Mouse (Mus musculus): Measurements from ENCODE around the gene Epm2a. TPM values are rescaled to one million over a fixed set of nuclear protein-coding genes. Genes with fewer than 3 reads are reported as not detected.

The Epm2a gene
- polyA plus RNA-seq, 1 experiment from 2014 or later = 0.76 TPM

- no peaks in the 10 kb centered on the region for H3K27me3 ChIP-seq (ENCODE audit: control insufficient read depth, insufficient read depth, low read length)
- WGBS = 77% methylated on average over 2 of the region's 2 CpGs
- ATAC-seq (ENCODE audit: low FRiP score, low TSS enrichment) = no peak
These were observed 38.1 kb downstream of the Epm2a start for GRCm38 (mm10) chr10:11381302-11381701.

GRCm38 (mm10) chr10:11410926-11411325 is 67.7 kb downstream of the Epm2a start:
- Histone ChIP-seq H3K36me3 (ENCODE audit: control insufficient read depth, insufficient read depth, low read length) (no peaks in the 10 kb centered on the region), H3K4me1 (ENCODE audit: control insufficient read depth, insufficient read depth, low read length) (no peaks in the 10 kb centered on the region), H3K9ac (ENCODE audit: low read depth, low read length) (no peak overlapping the region), H3K4me3 (ENCODE audit: low read length) (no peak overlapping the region), H3K4me2 (replicated peaks; ENCODE audit: low read depth, low read length) (no peak overlapping the region), H3K27me3 (ENCODE audit: control insufficient read depth, insufficient read depth, low read length) (no peaks in the 10 kb centered on the region), H3K27ac (ENCODE audit: low read depth, low read length) (no peak overlapping the region), H3K9me3 (ENCODE audit: control insufficient read depth, low read length) (no peaks in the 10 kb centered on the region)
- ATAC-seq (ENCODE audit: low FRiP score, low TSS enrichment) = no peak
- whole genome bisulfite sequencing = 86% methylated on average over 5 of the region's 5 CpGs

More at GRCm38 (mm10) chr10:11381302-11381701, 38.1 kb downstream of the Epm2a start:
- Histone ChIP-seq H3K9me3 (ENCODE audit: control insufficient read depth, low read length) (no peaks in the 10 kb centered on the region), H3K27ac (ENCODE audit: low read depth, low read length) (no peak overlapping the region), H3K4me1 (ENCODE audit: control insufficient read depth, insufficient read depth, low read length) (no peaks in the 10 kb centered on the region), H3K4me2 (replicated peaks; ENCODE audit: low read depth, low read length) (no peak overlapping the region), H3K4me3 (ENCODE audit: low read length) (no peak overlapping the region), H3K36me3 (ENCODE audit: control insufficient read depth, insufficient read depth, low read length) (no peaks in the 10 kb centered on the region), H3K9ac (ENCODE audit: low read depth, low read length) (no peak overlapping the region)

GRCm38 (mm10) chr10:11420071-11420470 is 76.9 kb downstream of the Epm2a start:
- Histone ChIP-seq H3K36me3 (ENCODE audit: control insufficient read depth, insufficient read depth, low read length) (no peaks in the 10 kb centered on the region), H3K27ac (ENCODE audit: low read depth, low read length) (no peak overlapping the region), H3K27me3 (ENCODE audit: control insufficient read depth, insufficient read depth, low read length) (no peaks in the 10 kb centered on the region), H3K4me2 (replicated peaks; ENCODE audit: low read depth, low read length) (no peak overlapping the region), H3K4me3 (ENCODE audit: low read length) (no peak overlapping the region), H3K9me3 (ENCODE audit: control insufficient read depth, low read length) (no peaks in the 10 kb centered on the region), H3K9ac (ENCODE audit: low read depth, low read length) (no peak overlapping the region), H3K4me1 (ENCODE audit: control insufficient read depth, insufficient read depth, low read length) (no peaks in the 10 kb centered on the region)
- 93% methylated on average over 3 of the region's 3 CpGs for WGBS
- ATAC-seq (ENCODE audit: low FRiP score, low TSS enrichment) = no peak

- H3K36me3 ChIP-seq (ENCODE audit: control insufficient read depth, insufficient read depth, low read length) = no peaks in the 10 kb centered on the region
- no peak overlapping the region for H3K4me2 ChIP-seq (replicated peaks; ENCODE audit: low read depth, low read length)
- WGBS = 86% methylated on average over 12 of the region's 12 CpGs
- H3K4me3 ChIP-seq (ENCODE audit: low read length) = no peak overlapping the region
- no peak overlapping the region for H3K9ac ChIP-seq (ENCODE audit: low read depth, low read length)
- no peak for ATAC-seq (ENCODE audit: low FRiP score, low TSS enrichment)
- no peaks in the 10 kb centered on the region for H3K4me1 ChIP-seq (ENCODE audit: control insufficient read depth, insufficient read depth, low read length)
- no peaks in the 10 kb centered on the region for H3K9me3 ChIP-seq (ENCODE audit: control insufficient read depth, low read length)
- no peak overlapping the region for H3K27ac ChIP-seq (ENCODE audit: low read depth, low read length)
- no peaks in the 10 kb centered on the region for H3K27me3 ChIP-seq (ENCODE audit: control insufficient read depth, insufficient read depth, low read length)
These were observed 86.0 kb downstream of the Epm2a start for GRCm38 (mm10) chr10:11429059-11429812.

- no peak overlapping the region for H3K4me3 ChIP-seq (ENCODE audit: low read length)
- H3K4me1 ChIP-seq (ENCODE audit: control insufficient read depth, insufficient read depth, low read length) = no peaks in the 10 kb centered on the region
- no peaks in the 10 kb centered on the region for H3K9me3 ChIP-seq (ENCODE audit: control insufficient read depth, low read length)
- WGBS = 79% methylated on average over 1 of the region's 1 CpGs
- no peaks in the 10 kb centered on the region for H3K27me3 ChIP-seq (ENCODE audit: control insufficient read depth, insufficient read depth, low read length)
- H3K27ac ChIP-seq (ENCODE audit: low read depth, low read length) = no peak overlapping the region
- H3K9ac ChIP-seq (ENCODE audit: low read depth, low read length) = no peak overlapping the region
- no peak overlapping the region for H3K4me2 ChIP-seq (replicated peaks; ENCODE audit: low read depth, low read length)
- H3K36me3 ChIP-seq (ENCODE audit: control insufficient read depth, insufficient read depth, low read length) = no peaks in the 10 kb centered on the region
- ATAC-seq (ENCODE audit: low FRiP score, low TSS enrichment) = no peak
These were observed 93.8 kb downstream of the Epm2a start for GRCm38 (mm10) chr10:11436961-11437360.

- H3K36me3 ChIP-seq (ENCODE audit: control insufficient read depth, insufficient read depth, low read length) = no peaks in the 10 kb centered on the region
- H3K4me2 ChIP-seq (replicated peaks; ENCODE audit: low read depth, low read length) = no peak overlapping the region
- H3K27me3 ChIP-seq (ENCODE audit: control insufficient read depth, insufficient read depth, low read length) = no peaks in the 10 kb centered on the region
- no peak for ATAC-seq (ENCODE audit: low FRiP score, low TSS enrichment)
- WGBS = 91% methylated on average over 10 of the region's 10 CpGs
- H3K4me3 ChIP-seq (ENCODE audit: low read length) = no peak overlapping the region
- H3K27ac ChIP-seq (ENCODE audit: low read depth, low read length) = no peak overlapping the region
- H3K4me1 ChIP-seq (ENCODE audit: control insufficient read depth, insufficient read depth, low read length) = no peaks in the 10 kb centered on the region
- H3K9ac ChIP-seq (ENCODE audit: low read depth, low read length) = no peak overlapping the region
- no peaks in the 10 kb centered on the region for H3K9me3 ChIP-seq (ENCODE audit: control insufficient read depth, low read length)
These were observed 95.3 kb downstream of the Epm2a start for GRCm38 (mm10) chr10:11438461-11438860.

GRCm38 (mm10) chr10:11439342-11439741 is 96.1 kb downstream of the Epm2a start:
- ATAC-seq (ENCODE audit: low FRiP score, low TSS enrichment) = no peak
- Histone ChIP-seq H3K9me3 (ENCODE audit: control insufficient read depth, low read length) (no peaks in the 10 kb centered on the region), H3K36me3 (ENCODE audit: control insufficient read depth, insufficient read depth, low read length) (no peaks in the 10 kb centered on the region), H3K27ac (ENCODE audit: low read depth, low read length) (no peak overlapping the region), H3K9ac (ENCODE audit: low read depth, low read length) (no peak overlapping the region), H3K27me3 (ENCODE audit: control insufficient read depth, insufficient read depth, low read length) (no peaks in the 10 kb centered on the region), H3K4me1 (ENCODE audit: control insufficient read depth, insufficient read depth, low read length) (no peaks in the 10 kb centered on the region), H3K4me2 (replicated peaks; ENCODE audit: low read depth, low read length) (no peak overlapping the region), H3K4me3 (ENCODE audit: low read length) (no peak overlapping the region)
- 91% methylated on average over 6 of the region's 6 CpGs for WGBS

GRCm38 (mm10) chr10:11449556-11450305 is 106.5 kb downstream of the Epm2a start:
- Histone ChIP-seq H3K4me2 (replicated peaks; ENCODE audit: low read depth, low read length) (peak overlapping the region; percentile 18; the same call in 1 of the 2 replicates), H3K9me3 (ENCODE audit: control insufficient read depth, low read length) (no peaks in the 10 kb centered on the region), H3K4me3 (ENCODE audit: low read length) (no peak overlapping the region), H3K9ac (ENCODE audit: low read depth, low read length) (no peak overlapping the region), H3K27me3 (ENCODE audit: control insufficient read depth, insufficient read depth, low read length) (no peaks in the 10 kb centered on the region), H3K36me3 (ENCODE audit: control insufficient read depth, insufficient read depth, low read length) (no peaks in the 10 kb centered on the region), H3K27ac (ENCODE audit: low read depth, low read length) (no peak overlapping the region), H3K4me1 (ENCODE audit: control insufficient read depth, insufficient read depth, low read length) (no peaks in the 10 kb centered on the region)
- WGBS = 29% methylated on average over 23 of the region's 23 CpGs
- peak; percentile 87 for ATAC-seq (ENCODE audit: low FRiP score, low TSS enrichment)

- Histone ChIP-seq H3K9me3 (ENCODE audit: control insufficient read depth, low read length) (no peaks in the 10 kb centered on the region), H3K27ac (ENCODE audit: low read depth, low read length) (no peak overlapping the region), H3K9ac (ENCODE audit: low read depth, low read length) (no peak overlapping the region), H3K4me3 (ENCODE audit: low read length) (no peak overlapping the region), H3K4me1 (ENCODE audit: control insufficient read depth, insufficient read depth, low read length) (no peaks in the 10 kb centered on the region), H3K4me2 (replicated peaks; ENCODE audit: low read depth, low read length) (no peak overlapping the region), H3K36me3 (ENCODE audit: control insufficient read depth, insufficient read depth, low read length) (no peaks in the 10 kb centered on the region), H3K27me3 (ENCODE audit: control insufficient read depth, insufficient read depth, low read length) (no peaks in the 10 kb centered on the region)
- WGBS = 80% methylated on average over 2 of the region's 2 CpGs
- ATAC-seq (ENCODE audit: low FRiP score, low TSS enrichment) = no peak
These were observed 109.3 kb downstream of the Epm2a start for GRCm38 (mm10) chr10:11452537-11452936.
